Mouse (Mus musculus) thymus, adult 2 months (tissue): ENCODE data around the gene Hivep1. TPM values are rescaled to one million over a fixed set of nuclear protein-coding genes. Genes with fewer than 3 reads are reported as not detected.
A peak's percentile ranks its signal among the peaks of the same experiment; 100 is the strongest.

Experiments used
- DNase-seq: peaks from one replicate; pipeline ENCODE4 v3.0.0; 2021
- H3K27ac ChIP-seq: fragments of 200-500 bp; 2 replicates; pipeline ENCODE4 v1.5.1; 2012; ENCODE audit warnings: low read length, control low read depth; ENCODE audit not compliant: control insufficient read depth, insufficient read depth
- H3K27me3 ChIP-seq: fragments of 200-500 bp; 2 replicates; pipeline ENCODE4 v1.6.1; 2012; ENCODE audit warnings: mild to moderate bottlenecking, low read length, moderate library complexity, mixed read lengths; ENCODE audit not compliant: control insufficient read depth, insufficient read depth
- H3K36me3 ChIP-seq: fragments of 200-500 bp; 2 replicates; pipeline ENCODE4 v1.6.1; 2012; ENCODE audit warnings: mild to moderate bottlenecking, low read length, moderate library complexity; ENCODE audit not compliant: control insufficient read depth, insufficient read depth
- H3K4me1 ChIP-seq: fragments of 200-500 bp; replicated peaks from 2 replicates; pipeline ENCODE4 v1.6.1; 2012; ENCODE audit warnings: low read length; ENCODE audit not compliant: control insufficient read depth, insufficient read depth
- H3K4me3 ChIP-seq: fragments of 200-500 bp; 2 replicates; pipeline ENCODE4 v1.5.1; 2012; ENCODE audit warnings: mild to moderate bottlenecking, low read length, control low read depth, moderate library complexity; ENCODE audit not compliant: control insufficient read depth, insufficient read depth
- CTCF ChIP-seq: fragments of 200-500 bp; IDR thresholded peaks from 2 replicates; pipeline ENCODE4 v1.5.1; 2012; ENCODE audit warnings: mild to moderate bottlenecking, control low read depth, low read length, moderate library complexity, borderline replicate concordance; ENCODE audit not compliant: control insufficient read depth, poor library complexity, insufficient read depth; ENCODE audit errors: extremely low read depth
- POLR2A ChIP-seq: fragments of 200-500 bp; IDR thresholded peaks from 2 replicates; pipeline ENCODE4 v1.6.1; 2012; ENCODE audit warnings: mild to moderate bottlenecking, low read length, control low read depth, moderate library complexity; ENCODE audit not compliant: control insufficient read depth, poor library complexity, insufficient read depth; ENCODE audit errors: extremely low read depth
- WGBS: fragments of 180-500 bp; shearing (Covaris S2); methylation state at CpG from one replicate; pipeline ENCODE4 v1.1.7; 2018; 5-methylcytosine and 5-hydroxymethylcytosine counted together
- polyA plus RNA-seq: library from polyadenylated mRNA; depleted of rRNA; stranded (reverse); fragments of >200 nt; gene quantifications from 2 replicates; pipeline ENCODE4 v1.2.3, GENCODE M21; 2012

The Hivep1 gene
- polyA plus RNA-seq, 1 experiment: 34.9 TPM

GRCm38 (mm10) chr13:42053656-42054055 lies 1.8 kb downstream of the Hivep1 start:
- no peak for DNase-seq
- TF ChIP-seq CTCF: no peak
- TF ChIP-seq POLR2A: no peak
- 57% methylated on average over 2 of the region's 2 CpGs for WGBS
- no peak overlapping the region for H3K27ac ChIP-seq
- 0 out of 2 replicates have a peak, but pooled peaks cover 3% of the 10 kb centered on the region for H3K36me3 ChIP-seq
- H3K4me3 ChIP-seq: no peak overlapping the region
- peaks cover 5% of the 10 kb centered on the region for H3K4me1 ChIP-seq
- H3K27me3 ChIP-seq: no peaks in the 10 kb centered on the region

- DNase-seq: no peak
- no peak overlapping the region for H3K4me3 ChIP-seq
- no peaks in the 10 kb centered on the region for H3K27me3 ChIP-seq
- TF ChIP-seq POLR2A (no peak), CTCF (no peak)
- WGBS: 92% methylated on average over 3 of the region's 3 CpGs
- 0 out of 2 replicates have a peak, but pooled peaks cover 3% of the 10 kb centered on the region for H3K36me3 ChIP-seq
- H3K27ac ChIP-seq: no peak overlapping the region
- peaks cover 3% of the 10 kb centered on the region; the same call in 1 of the 2 replicates for H3K4me1 ChIP-seq
These were observed 2.3 kb downstream of the Hivep1 start for GRCm38 (mm10) chr13:42054138-42054537.

GRCm38 (mm10) chr13:42056712-42057332 lies 5.0 kb downstream of the Hivep1 start:
- peaks cover 11% of the 10 kb centered on the region for H3K4me1 ChIP-seq
- TF ChIP-seq POLR2A (no peak), CTCF (no peak)
- WGBS: 28% methylated on average over 2 of the region's 2 CpGs
- H3K36me3 ChIP-seq: 0 out of 2 replicates have a peak, but pooled peaks cover 3% of the 10 kb centered on the region
- H3K27me3 ChIP-seq: no peaks in the 10 kb centered on the region
- no peak overlapping the region for H3K4me3 ChIP-seq
- no peak for DNase-seq
- no peak overlapping the region for H3K27ac ChIP-seq

GRCm38 (mm10) chr13:42060846-42061630 lies 9.2 kb downstream of the Hivep1 start:
- TF ChIP-seq POLR2A (0 out of 2 replicates have a peak, but pooled peaks have one; percentile 29), CTCF (no peak)
- WGBS: 36% methylated on average over 10 of the region's 10 CpGs
- peak overlapping the region; percentile 48; the same call in 1 of the 2 replicates for H3K27ac ChIP-seq
- H3K4me3 ChIP-seq: no peak overlapping the region
- H3K27me3 ChIP-seq: no peaks in the 10 kb centered on the region
- DNase-seq: peak; percentile 59
- peaks cover 8% of the 10 kb centered on the region for H3K4me1 ChIP-seq
- no peaks in the 10 kb centered on the region for H3K36me3 ChIP-seq

GRCm38 (mm10) chr13:42064257-42064656 lies 12.4 kb downstream of the Hivep1 start:
- Histone ChIP-seq H3K4me3 (no peak overlapping the region), H3K36me3 (no peaks in the 10 kb centered on the region), H3K27me3 (no peaks in the 10 kb centered on the region), H3K27ac (no peak overlapping the region), H3K4me1 (peaks cover 8% of the 10 kb centered on the region)
- no peak for DNase-seq
- TF ChIP-seq CTCF: no peak
- no peak for TF ChIP-seq POLR2A

- TF ChIP-seq CTCF (no peak), POLR2A (no peak)
- no peaks in the 10 kb centered on the region for H3K4me1 ChIP-seq
- H3K27ac ChIP-seq: no peak overlapping the region
- no peaks in the 10 kb centered on the region for H3K36me3 ChIP-seq
- H3K27me3 ChIP-seq: no peaks in the 10 kb centered on the region
- WGBS: 94% methylated on average over 4 of the region's 4 CpGs
- H3K4me3 ChIP-seq: no peak overlapping the region
- DNase-seq: no peak
These were observed 18.4 kb downstream of the Hivep1 start for GRCm38 (mm10) chr13:42070236-42070635.

GRCm38 (mm10) chr13:42071011-42071410 lies 19.2 kb downstream of the Hivep1 start:
- 46% methylated on average over 6 of the region's 6 CpGs for WGBS
- Histone ChIP-seq H3K27me3 (no peaks in the 10 kb centered on the region), H3K36me3 (no peaks in the 10 kb centered on the region)

More at GRCm38 (mm10) chr13:42071011-42071410, 19.2 kb downstream of the Hivep1 start:
- Histone ChIP-seq H3K4me3 (no peak overlapping the region), H3K4me1 (no peaks in the 10 kb centered on the region), H3K27ac (no peak overlapping the region)
- no peak for DNase-seq
- TF ChIP-seq CTCF: no peak
- TF ChIP-seq POLR2A: no peak
